Mouse (Mus musculus): ENCODE measurements at regions not wholly inside any gene's neighbourhood (a gene's known extent, or its start where the extent isn't known, plus 50 kb on each side); places are given as distances from the start of the nearest gene placed in this dataset.

DNA sequence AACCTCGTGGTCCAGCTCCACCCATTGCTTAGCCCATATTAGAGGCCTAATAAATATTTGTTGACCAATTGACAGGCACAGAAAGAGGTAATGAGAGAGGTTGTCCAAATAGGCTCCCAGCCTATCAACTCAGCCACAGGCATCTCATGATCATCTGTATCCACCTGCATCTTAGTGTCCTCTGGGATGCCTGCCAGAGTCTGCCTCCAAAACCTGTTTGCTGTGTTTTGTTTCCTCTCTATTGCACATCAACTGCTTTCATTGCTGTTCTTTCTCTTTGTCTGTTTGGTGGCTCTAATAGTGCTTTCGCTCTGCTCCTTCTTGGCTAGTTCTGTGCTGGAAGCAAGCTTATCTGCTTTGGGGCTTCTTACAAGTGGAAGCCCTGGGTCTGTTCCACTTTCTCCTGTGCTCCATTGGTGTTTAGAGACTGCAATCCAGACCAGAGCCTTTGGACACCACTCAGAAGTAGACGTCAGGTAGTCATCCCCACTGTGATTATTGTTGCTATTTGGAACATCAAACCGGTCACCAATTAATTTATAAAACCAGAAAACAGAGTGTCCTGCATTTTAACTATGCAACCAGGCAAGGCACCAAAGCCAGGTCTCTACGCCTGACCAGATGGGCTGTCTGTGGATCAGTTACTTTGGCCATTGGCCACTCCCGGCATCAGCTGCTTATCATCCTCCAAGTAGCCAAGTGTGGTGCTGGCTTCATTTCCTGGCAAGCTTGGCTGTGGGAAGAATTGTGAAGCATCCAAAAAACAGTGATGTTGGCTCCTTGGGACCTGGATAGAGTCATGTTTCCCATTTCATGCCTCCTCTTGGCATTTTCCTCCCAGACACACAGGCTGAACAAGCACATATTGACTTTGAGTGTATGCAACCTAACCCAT is 74.5 kb upstream of the Hs3st4 start:
- Histone ChIP-seq H3K27ac (ENCODE audit: low read depth, low read length) (no peak overlapping the region), H3K4me3 (ENCODE audit: low read depth, low read length) (no peak overlapping the region), H3K36me3 (ENCODE audit: insufficient read depth, low read length) (no peaks in the 10 kb centered on the region), H3K4me2 (ENCODE audit: low read depth, low read length, poor library complexity, severe bottlenecking) (no peak overlapping the region), H3K4me1 (ENCODE audit: insufficient read depth, low read length) (no peaks in the 10 kb centered on the region), H3K27me3 (ENCODE audit: insufficient read depth, low read length) (no peaks in the 10 kb centered on the region), H3K9ac (replicated peaks; ENCODE audit: low read length, poor library complexity, severe bottlenecking) (no peak overlapping the region), H3K9me3 (ENCODE audit: low read length) (no peaks in the 10 kb centered on the region)
- ATAC-seq (ENCODE audit: low FRiP score), result no peak
- no peak for TF ChIP-seq CTCF (IDR thresholded peaks at IDR 0.05)
- DNase-seq (ENCODE audit: low spot score), result peak; percentile 80
- WGBS, result 89% methylated on average over 6 of the region's 6 CpGs

DNA sequence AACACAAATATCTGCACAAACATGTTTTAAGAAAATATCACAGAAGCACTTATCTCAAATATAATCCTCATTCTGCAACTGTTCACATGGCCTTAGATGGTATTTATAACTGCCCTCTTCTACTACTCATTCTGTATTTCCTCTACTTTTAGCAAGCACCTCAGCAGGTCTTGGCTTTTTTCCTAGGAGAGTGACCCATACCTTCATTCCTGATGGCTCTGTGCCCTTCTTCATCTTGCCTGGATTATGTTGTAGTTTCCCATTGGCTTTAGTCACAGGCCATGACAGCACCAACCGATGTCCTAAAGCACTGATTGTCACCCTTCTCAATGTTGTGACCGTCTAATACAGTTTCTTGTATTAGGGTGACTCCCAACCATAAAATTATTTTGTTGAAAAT is 61.2 kb upstream of the Hs3st4 start:
- Histone ChIP-seq H3K9ac (replicated peaks; ENCODE audit: low read length, poor library complexity, severe bottlenecking) (no peak overlapping the region), H3K4me1 (ENCODE audit: insufficient read depth, low read length) (no peaks in the 10 kb centered on the region), H3K4me2 (ENCODE audit: low read depth, low read length, poor library complexity, severe bottlenecking) (no peak overlapping the region), H3K27ac (ENCODE audit: low read depth, low read length) (no peak overlapping the region), H3K27me3 (ENCODE audit: insufficient read depth, low read length) (no peaks in the 10 kb centered on the region), H3K36me3 (ENCODE audit: insufficient read depth, low read length) (no peaks in the 10 kb centered on the region), H3K9me3 (ENCODE audit: low read length) (no peaks in the 10 kb centered on the region), H3K4me3 (ENCODE audit: low read depth, low read length) (no peak overlapping the region)
- no peak for TF ChIP-seq CTCF (IDR thresholded peaks at IDR 0.05)
- ATAC-seq (ENCODE audit: low FRiP score) (no peak), DNase-seq (ENCODE audit: low spot score) (no peak)
- WGBS, result 93% methylated on average over 2 of the region's 2 CpGs

DNA sequence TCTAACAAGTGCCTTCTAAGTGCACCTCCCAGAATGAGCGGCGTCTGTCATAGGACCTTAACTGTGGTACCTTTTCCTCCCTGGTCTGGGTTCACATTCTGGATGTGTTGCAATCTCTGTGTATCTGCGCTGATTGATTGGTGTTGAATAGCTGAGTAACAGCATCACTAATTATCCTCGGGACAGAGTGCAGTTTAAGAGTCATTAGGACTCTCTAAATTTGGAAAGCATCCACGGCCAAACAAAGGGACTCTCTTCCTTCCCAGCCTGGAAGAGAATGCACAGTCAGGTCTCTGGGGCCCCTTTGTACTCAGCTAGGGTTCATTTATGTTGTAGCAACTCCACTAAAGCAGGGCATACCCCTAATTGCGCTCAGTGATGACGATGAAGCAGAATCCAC is 50.2 kb upstream of the Hs3st4 start:
- H3K9me3 ChIP-seq (ENCODE audit: low read length), result no peaks in the 10 kb centered on the region
- TF ChIP-seq CTCF (IDR thresholded peaks at IDR 0.05), result no peak
- DNase-seq (ENCODE audit: low spot score), result peak; percentile 44
- no peak overlapping the region for H3K4me2 ChIP-seq (ENCODE audit: low read depth, low read length, poor library complexity, severe bottlenecking)
- 71% methylated on average over 7 of the region's 7 CpGs for WGBS
- H3K4me1 ChIP-seq (ENCODE audit: insufficient read depth, low read length), result no peaks in the 10 kb centered on the region
- no peaks in the 10 kb centered on the region for H3K36me3 ChIP-seq (ENCODE audit: insufficient read depth, low read length)
- H3K27me3 ChIP-seq (ENCODE audit: insufficient read depth, low read length), result no peaks in the 10 kb centered on the region
- no peak for ATAC-seq (ENCODE audit: low FRiP score)
- H3K9ac ChIP-seq (replicated peaks; ENCODE audit: low read length, poor library complexity, severe bottlenecking), result no peak overlapping the region
- no peak overlapping the region for H3K4me3 ChIP-seq (ENCODE audit: low read depth, low read length)
- H3K27ac ChIP-seq (ENCODE audit: low read depth, low read length), result no peak overlapping the region

Data from midbrain, postnatal 0 days (tissue).